Mouse (Mus musculus) E14TG2a.4 (cell line): ENCODE results near the gene H2-M10.1.

ENCODE experiments used
- CTCF ChIP-seq: conservative IDR thresholded peaks from 2 replicates; pipeline ENCODE4 v1.5.1; 2014; ENCODE audit warnings: low read length
- NANOG ChIP-seq: IDR thresholded peaks from 2 replicates; pipeline ENCODE4 v1.6.1; 2014; ENCODE audit warnings: borderline replicate concordance, low read length, mixed read lengths

GRCm38 (mm10) chr17:36326055-36326454 lies at the start of gene H2-M10.1:
- TF ChIP-seq CTCF (no peak), NANOG (no peak)
